8 mouse cellular contexts compared by ENCODE assay signal in genomic region chr4:136147436-136148135, GRCm38 (mm10). TPM values are rescaled to one million over a fixed set of nuclear protein-coding genes. Genes with fewer than 3 reads are reported as not detected.
DNase-seq lines count a peak whose midpoint lies in the region; ATAC-seq lines count a peak whose summit lies in the region.

No protein-coding gene starts in this region.

- H3K36me3 ChIP-seq in embryonic facial prominence, embryonic 15.5 days = no peaks in the 10 kb centered on the region
- H3K36me3 ChIP-seq in heart, embryonic 11.5 days (ENCODE audit: control insufficient read depth, insufficient read depth, low read length) = no peaks in the 10 kb centered on the region
- H3K36me3 ChIP-seq in kidney, embryonic 15.5 days = 0 out of 2 replicates have a peak, but pooled peaks cover 7% of the 10 kb centered on the region
- H3K36me3 ChIP-seq in liver, embryonic 16.5 days (ENCODE audit: control insufficient read depth, insufficient read depth) = no peaks in the 10 kb centered on the region
- no peaks in the 10 kb centered on the region for H3K36me3 ChIP-seq in neural tube, embryonic 13.5 days

- H3K4me2 ChIP-seq in embryonic facial prominence, embryonic 15.5 days (replicated peaks) = peak overlapping the region; percentile 73
- H3K4me2 ChIP-seq in heart, embryonic 11.5 days = peak overlapping the region; percentile 76
- H3K4me2 ChIP-seq in kidney, embryonic 15.5 days = peak overlapping the region; percentile 73
- H3K4me2 ChIP-seq in liver, embryonic 16.5 days (ENCODE audit: low read depth, low read length) = peak overlapping the region; percentile 68
- peak overlapping the region; percentile 82 for H3K4me2 ChIP-seq in neural tube, embryonic 13.5 days

- peak overlapping the region; percentile 29; the same call in 1 of the 2 replicates for H3K9ac ChIP-seq in embryonic facial prominence, embryonic 15.5 days
- peak overlapping the region; percentile 75 for H3K9ac ChIP-seq in heart, embryonic 11.5 days (ENCODE audit: low read depth, low read length)
- peak overlapping the region; percentile 97; the same call in 1 of the 2 replicates for H3K9ac ChIP-seq in kidney, embryonic 15.5 days
- peak overlapping the region; percentile 20; the same call in 1 of the 2 replicates for H3K9ac ChIP-seq in liver, embryonic 16.5 days (ENCODE audit: low read depth, low read length)
- peak overlapping the region; percentile 62 for H3K9ac ChIP-seq in neural tube, embryonic 13.5 days

- peaks cover 66% of the 10 kb centered on the region for H3K4me1 ChIP-seq in embryonic facial prominence, embryonic 15.5 days
- peaks cover 33% of the 10 kb centered on the region for H3K4me1 ChIP-seq in heart, embryonic 11.5 days (ENCODE audit: control insufficient read depth, insufficient read depth, low read length)
- H3K4me1 ChIP-seq in kidney, embryonic 15.5 days = peaks cover 54% of the 10 kb centered on the region
- H3K4me1 ChIP-seq in liver, embryonic 16.5 days (ENCODE audit: control insufficient read depth, low read depth, low read length) = peaks cover 24% of the 10 kb centered on the region
- peaks cover 66% of the 10 kb centered on the region for H3K4me1 ChIP-seq in neural tube, embryonic 13.5 days (replicated peaks)

- H3K4me3 ChIP-seq in embryonic facial prominence, embryonic 15.5 days (replicated peaks) = peak overlapping the region; percentile 92
- H3K4me3 ChIP-seq in heart, embryonic 11.5 days (ENCODE audit: low read depth, low read length) = peak overlapping the region; percentile 36
- H3K4me3 ChIP-seq in kidney, embryonic 15.5 days (replicated peaks) = peak overlapping the region; percentile 94
- H3K4me3 ChIP-seq in liver, embryonic 16.5 days (ENCODE audit: low read depth, low read length) = peak overlapping the region; percentile 44
- peak overlapping the region; percentile 38 for H3K4me3 ChIP-seq in neural tube, embryonic 13.5 days

- no peaks in the 10 kb centered on the region for H3K9me3 ChIP-seq in embryonic facial prominence, embryonic 15.5 days (replicated peaks)
- no peaks in the 10 kb centered on the region for H3K9me3 ChIP-seq in heart, embryonic 11.5 days (replicated peaks; ENCODE audit: control insufficient read depth, low read length)
- no peaks in the 10 kb centered on the region for H3K9me3 ChIP-seq in kidney, embryonic 15.5 days (replicated peaks)
- no peaks in the 10 kb centered on the region for H3K9me3 ChIP-seq in liver, embryonic 16.5 days (replicated peaks; ENCODE audit: control insufficient read depth, low read length)
- H3K9me3 ChIP-seq in neural tube, embryonic 13.5 days = no peaks in the 10 kb centered on the region

- 1% methylated on average over 48 of the region's 48 CpGs for WGBS in embryonic facial prominence, embryonic 15.5 days
- WGBS in heart, embryonic 11.5 days (ENCODE audit: insufficient replicate concordance) = 2% methylated on average over 43 of the region's 48 CpGs
- WGBS in kidney, embryonic 15.5 days = 1% methylated on average over 46 of the region's 48 CpGs
- WGBS in liver, embryonic 16.5 days (ENCODE audit: insufficient replicate concordance) = 2% methylated on average over 45 of the region's 48 CpGs
- 2% methylated on average over 31 of the region's 48 CpGs for WGBS in neural tube, embryonic 13.5 days

- no peaks in the 10 kb centered on the region for H3K27me3 ChIP-seq in embryonic facial prominence, embryonic 15.5 days
- peaks cover 6% of the 10 kb centered on the region; the same call in 1 of the 2 replicates for H3K27me3 ChIP-seq in heart, embryonic 11.5 days (ENCODE audit: control insufficient read depth, insufficient read depth, low read length)
- H3K27me3 ChIP-seq in kidney, embryonic 15.5 days = no peaks in the 10 kb centered on the region
- H3K27me3 ChIP-seq in liver, embryonic 16.5 days (ENCODE audit: control insufficient read depth, insufficient read depth, low read depth, low read length) = peaks cover 78% of the 10 kb centered on the region
- peaks cover 24% of the 10 kb centered on the region for H3K27me3 ChIP-seq in neural tube, embryonic 13.5 days

- ATAC-seq in embryonic facial prominence, embryonic 15.5 days (ENCODE audit: insufficient number of reproducible peaks, low FRiP score, low TSS enrichment, low read depth) = peak; percentile 76
- peak; percentile 70 for ATAC-seq in heart, embryonic 11.5 days (replicated peaks; ENCODE audit: insufficient number of reproducible peaks, low FRiP score, low TSS enrichment)
- ATAC-seq in kidney, embryonic 15.5 days (replicated peaks; ENCODE audit: low FRiP score) = peak; percentile 83
- ATAC-seq in liver, embryonic 16.5 days (ENCODE audit: low read depth) = peak; percentile 70
- peak; percentile 70 for ATAC-seq in neural tube, embryonic 13.5 days (ENCODE audit: low read depth)

- DNase-seq in 416B (ENCODE audit: low read depth) = peak; percentile 64
- peak; percentile 92 for DNase-seq in adrenal gland, postnatal 10 days
- peak; percentile 88 for DNase-seq in testis, postnatal 10 days (ENCODE audit: low spot score)

- peak overlapping the region; percentile 98 for H3K27ac ChIP-seq in embryonic facial prominence, embryonic 15.5 days (replicated peaks)
- H3K27ac ChIP-seq in heart, embryonic 11.5 days (ENCODE audit: low read depth, low read length) = peak overlapping the region; percentile 97
- peak overlapping the region; percentile 100 for H3K27ac ChIP-seq in kidney, embryonic 15.5 days
- peak overlapping the region; percentile 46 for H3K27ac ChIP-seq in liver, embryonic 16.5 days (ENCODE audit: low read length)
- H3K27ac ChIP-seq in neural tube, embryonic 13.5 days (replicated peaks) = peak overlapping the region; percentile 93

RNA-seq across cellular contexts. Expression of gene Id3, which starts 4.3 kb away (rescaled TPM):
- total RNA-seq in adrenal gland, postnatal 10 days (2021) = 100 to 1,000 TPM in 1 of 2 experiments, 10 to 100 TPM in 1; 97.2 to 110 TPM
- 432 and 441 TPM in 2 replicates for polyA plus RNA-seq in embryonic facial prominence, embryonic 15.5 days (2015; fragmentation: Nextera tagmentation; extraction: Ambion mirVana)
- polyA plus RNA-seq in heart, embryonic 11.5 days (2014; fragmentation: Nextera tagmentation; extraction: Ambion mirVana) = 411 and 415 TPM in 2 replicates
- polyA plus RNA-seq in kidney, embryonic 15.5 days (2015; fragmentation: Nextera tagmentation; extraction: Ambion mirVana) = 862 and 905 TPM in 2 replicates
- polyA plus RNA-seq in liver, embryonic 16.5 days (2015; fragmentation: Nextera tagmentation; extraction: Ambion mirVana) = 37.5 and 40.6 TPM in 2 replicates
- 235 and 273 TPM in 2 replicates for polyA plus RNA-seq in neural tube, embryonic 13.5 days (2015; fragmentation: Nextera tagmentation; extraction: Ambion mirVana)

RNA-seq across cellular contexts. Expression of gene E2f2, which starts 24.6 kb away (rescaled TPM):
- 10 to 100 TPM in 1 of 2 experiments, 1 to 10 TPM in 1; 7.9 to 14.8 TPM for total RNA-seq in adrenal gland, postnatal 10 days (2021)
- 10.1 and 12.5 TPM in 2 replicates for polyA plus RNA-seq in embryonic facial prominence, embryonic 15.5 days (2015; fragmentation: Nextera tagmentation; extraction: Ambion mirVana)
- 4.8 and 5.8 TPM in 2 replicates for polyA plus RNA-seq in heart, embryonic 11.5 days (2014; fragmentation: Nextera tagmentation; extraction: Ambion mirVana)
- 9.7 and 10.5 TPM in 2 replicates for polyA plus RNA-seq in kidney, embryonic 15.5 days (2015; fragmentation: Nextera tagmentation; extraction: Ambion mirVana)
- polyA plus RNA-seq in liver, embryonic 16.5 days (2015; fragmentation: Nextera tagmentation; extraction: Ambion mirVana) = 83.5 and 93.6 TPM in 2 replicates
- 2.5 and 3.3 TPM in 2 replicates for polyA plus RNA-seq in neural tube, embryonic 13.5 days (2015; fragmentation: Nextera tagmentation; extraction: Ambion mirVana)

RNA-seq across cellular contexts. Expression of gene Asap3, which starts 58.6 kb away (rescaled TPM):
- 1 to 10 TPM; 5.0 to 7.9 TPM for total RNA-seq in adrenal gland, postnatal 10 days (2021)
- 13.3 and 14.1 TPM in 2 replicates for polyA plus RNA-seq in embryonic facial prominence, embryonic 15.5 days (2015; fragmentation: Nextera tagmentation; extraction: Ambion mirVana)
- 1.8 and 2.1 TPM in 2 replicates for polyA plus RNA-seq in heart, embryonic 11.5 days (2014; fragmentation: Nextera tagmentation; extraction: Ambion mirVana)
- polyA plus RNA-seq in kidney, embryonic 15.5 days (2015; fragmentation: Nextera tagmentation; extraction: Ambion mirVana) = 4.5 and 6.0 TPM in 2 replicates
- 2.2 and 3.0 TPM in 2 replicates for polyA plus RNA-seq in liver, embryonic 16.5 days (2015; fragmentation: Nextera tagmentation; extraction: Ambion mirVana)
- polyA plus RNA-seq in neural tube, embryonic 13.5 days (2015; fragmentation: Nextera tagmentation; extraction: Ambion mirVana) = 8.6 and 8.8 TPM in 2 replicates

Comparison
In these comparisons a context has a peak if more than half of its experiments do, and no peak if none do; other contexts are left out.
1. Peak in every context shown above with its lines: DNase-seq, ATAC-seq, H3K4me3 ChIP-seq and H3K27ac ChIP-seq.
2. H3K27ac ChIP-seq: peak in every context shown above with its lines; median percentile 100 in kidney, embryonic 15.5 days; 98 in embryonic facial prominence, embryonic 15.5 days; 97 in heart, embryonic 11.5 days; 93 in neural tube, embryonic 13.5 days; 46 in liver, embryonic 16.5 days.
3. H3K4me3 ChIP-seq: peak in every context shown above with its lines; median percentile 94 in kidney, embryonic 15.5 days; 92 in embryonic facial prominence, embryonic 15.5 days; 44 in liver, embryonic 16.5 days; 38 in neural tube, embryonic 13.5 days; 36 in heart, embryonic 11.5 days.
4. H3K9ac ChIP-seq: peak in every context shown above with its lines; median percentile 97 in kidney, embryonic 15.5 days; 75 in heart, embryonic 11.5 days; 62 in neural tube, embryonic 13.5 days; 29 in embryonic facial prominence, embryonic 15.5 days; 20 in liver, embryonic 16.5 days.